Mouse (Mus musculus) naive thymus-derived CD4-positive, alpha-beta T cell, adult 2 months (primary cell): ENCODE measurements around the gene Cep44.

Source experiments
- DNase-seq: peaks from one replicate; pipeline ENCODE4 v3.0.0-alpha.2; 2011; ENCODE audit warnings: low read depth

The Cep44 gene

GRCm38 (mm10) chr8:56550558-56551360 lies at the start of gene Cep44, which contains the start of gene Fbxo8:
Gene Cep44, minus strand, starts transcription at chr8:56551047.
Gene Fbxo8, plus strand, starts transcription at chr8:56551090.
- peak; percentile 94 for DNase-seq

GRCm38 (mm10) chr8:56591502-56591901 lies 40.7 kb upstream of the Cep44 start:
- DNase-seq, result no peak

GRCm38 (mm10) chr8:56591084-56591483 lies 40.2 kb upstream of the Cep44 start:
- no peak for DNase-seq

GRCm38 (mm10) chr8:56589004-56589403 lies 38.2 kb upstream of the Cep44 start:
- DNase-seq, result no peak

- no peak for DNase-seq
Observed at GRCm38 (mm10) chr8:56582841-56583240, 32.0 kb upstream of the Cep44 start.

GRCm38 (mm10) chr8:56580918-56581317 lies 30.1 kb upstream of the Cep44 start:
- DNase-seq, result no peak

GRCm38 (mm10) chr8:56566856-56567255 lies 16.0 kb upstream of the Cep44 start:
- DNase-seq, result no peak

GRCm38 (mm10) chr8:56564399-56565047 lies 13.7 kb upstream of the Cep44 start:
- DNase-seq, result no peak

- peak; percentile 20 for DNase-seq
Observed at GRCm38 (mm10) chr8:56552551-56553103, 1.8 kb upstream of the Cep44 start.

- no peak for DNase-seq
Observed at GRCm38 (mm10) chr8:56552045-56552444, 1.2 kb upstream of the Cep44 start.

GRCm38 (mm10) chr8:56551361-56551852 lies 560 bp upstream of the Cep44 start:
- DNase-seq, result peak; percentile 97

- DNase-seq, result no peak
Observed at GRCm38 (mm10) chr8:56547866-56548265, 3.0 kb downstream of the Cep44 start.

- DNase-seq, result no peak
Observed at GRCm38 (mm10) chr8:56540706-56541105, 10.1 kb downstream of the Cep44 start.

GRCm38 (mm10) chr8:56530359-56530758 lies 20.5 kb downstream of the Cep44 start:
- peak; percentile 71 for DNase-seq

- no peak for DNase-seq
Observed at GRCm38 (mm10) chr8:56528869-56529268, 22.0 kb downstream of the Cep44 start.

- DNase-seq, result no peak
Observed at GRCm38 (mm10) chr8:56521051-56521450, 29.8 kb downstream of the Cep44 start.

- DNase-seq, result no peak
Observed at GRCm38 (mm10) chr8:56520249-56520648, 30.6 kb downstream of the Cep44 start.

GRCm38 (mm10) chr8:56518848-56519247 lies 32.0 kb downstream of the Cep44 start:
- no peak for DNase-seq

- no peak for DNase-seq
Observed at GRCm38 (mm10) chr8:56508952-56509479, 41.8 kb downstream of the Cep44 start.

- no peak for DNase-seq
Observed at GRCm38 (mm10) chr8:56508318-56508951, 42.4 kb downstream of the Cep44 start.

- no peak for DNase-seq
Observed at GRCm38 (mm10) chr8:56501911-56502310, 48.9 kb downstream of the Cep44 start.

- no peak for DNase-seq
Observed at GRCm38 (mm10) chr8:56489496-56489895, 61.4 kb downstream of the Cep44 start.
